Comparison of ENCODE assay signal across 9 mouse cellular contexts in the genomic region with DNA sequence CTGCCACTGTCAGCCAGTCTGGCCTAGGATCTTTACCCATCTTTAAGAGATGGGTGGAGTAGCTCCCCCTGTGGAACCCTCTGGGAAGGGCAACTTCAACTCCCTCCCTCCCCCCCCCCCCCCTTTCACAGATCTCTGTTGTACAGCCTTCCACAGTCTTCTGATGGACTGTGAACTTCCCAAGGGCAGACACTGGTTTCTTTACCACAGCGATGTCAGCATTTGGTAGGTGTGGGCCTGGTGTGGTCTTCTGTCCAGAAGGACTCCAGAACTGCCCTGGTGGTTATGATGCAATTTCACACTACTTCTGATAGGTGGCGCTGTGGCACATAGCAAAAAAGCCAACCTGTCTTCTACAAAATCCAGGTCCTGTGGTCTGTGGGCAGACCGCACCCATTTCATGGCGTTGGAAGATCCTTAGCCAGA. TPM values are rescaled to one million over a fixed set of nuclear protein-coding genes. Genes with fewer than 3 reads are reported as not detected.
DNase-seq lines count a peak whose midpoint lies in the region; ATAC-seq and TF ChIP-seq lines count a peak whose summit lies in the region.
"Had no signal": no experiment of that assay in that cellular context is flagged by ENCODE, and none has a peak within 500 bp of the region (broad histone marks: within the 10 kb centered on the region; RNA-seq: fewer than 3 reads in every experiment).

No protein-coding gene starts in this region.

- H3K9ac ChIP-seq in forebrain, embryonic 12.5 days, result no peak overlapping the region
- H3K9ac ChIP-seq in heart, embryonic 11.5 days (ENCODE audit: low read depth, low read length), result no peak overlapping the region
- no peak overlapping the region for H3K9ac ChIP-seq in lung, postnatal 0 days (replicated peaks; ENCODE audit: low read depth)
- H3K9ac ChIP-seq: liver, embryonic 15.5 days had no signal

- 33% methylated on average over 4 of the region's 4 CpGs for WGBS in forebrain, embryonic 10.5 days
- 29% methylated on average over 4 of the region's 4 CpGs for WGBS in forebrain, embryonic 12.5 days
- WGBS in heart, embryonic 11.5 days (ENCODE audit: insufficient replicate concordance), result 23% methylated on average over 4 of the region's 4 CpGs
- 28% methylated on average over 4 of the region's 4 CpGs for WGBS in lung, postnatal 0 days

- no peaks in the 10 kb centered on the region for H3K27me3 ChIP-seq in forebrain, embryonic 10.5 days (ENCODE audit: poor library complexity, severe bottlenecking)
- H3K27me3 ChIP-seq in forebrain, embryonic 12.5 days, result no peaks in the 10 kb centered on the region
- no peaks in the 10 kb centered on the region for H3K27me3 ChIP-seq in heart, embryonic 11.5 days (ENCODE audit: control insufficient read depth, insufficient read depth, low read length)
- no peaks in the 10 kb centered on the region for H3K27me3 ChIP-seq in lung, postnatal 0 days (replicated peaks; ENCODE audit: insufficient read depth, low read length)
- H3K27me3 ChIP-seq: liver, embryonic 15.5 days had no signal

- TF ChIP-seq CTCF in lung, postnatal 0 days (IDR thresholded peaks at IDR 0.05), result peak; percentile 83

- ATAC-seq in forebrain, embryonic 12.5 days (ENCODE audit: low FRiP score), result no peak
- ATAC-seq in heart, embryonic 11.5 days (replicated peaks; ENCODE audit: insufficient number of reproducible peaks, low FRiP score, low TSS enrichment), result no peak
- ATAC-seq in lung, postnatal 0 days, result 0 out of 2 replicates have a peak, but pooled peaks have one; percentile 33

- DNase-seq in forebrain, embryonic 10.5 days (ENCODE audit: extremely low spot score, low spot score), result peak; percentile 49
- peak; percentile 72 for DNase-seq in R1 (ENCODE audit: low read depth, low spot score)
- peak; percentile 68 to 77 for DNase-seq in cerebellum, postnatal 14 days
- peak; percentile 52 for DNase-seq in kidney, postnatal 14 days
- DNase-seq in lung, postnatal 0 days (ENCODE audit: low spot score), result peak; percentile 61
- peak; percentile 69 for DNase-seq in retina, postnatal 7 days (ENCODE audit: low read depth, low spot score)

- no peaks in the 10 kb centered on the region for H3K36me3 ChIP-seq in forebrain, embryonic 10.5 days (replicated peaks)
- H3K36me3 ChIP-seq in forebrain, embryonic 12.5 days (replicated peaks), result no peaks in the 10 kb centered on the region
- H3K36me3 ChIP-seq in heart, embryonic 11.5 days (ENCODE audit: control insufficient read depth, insufficient read depth, low read length), result no peaks in the 10 kb centered on the region
- H3K36me3 ChIP-seq in lung, postnatal 0 days (ENCODE audit: insufficient read depth, low read length), result no peaks in the 10 kb centered on the region
- H3K36me3 ChIP-seq: liver, embryonic 15.5 days had no signal

- H3K27ac ChIP-seq in forebrain, embryonic 10.5 days, result no peak overlapping the region
- no peak overlapping the region for H3K27ac ChIP-seq in forebrain, embryonic 12.5 days
- H3K27ac ChIP-seq in heart, embryonic 11.5 days (ENCODE audit: low read depth, low read length), result no peak overlapping the region
- no peak overlapping the region for H3K27ac ChIP-seq in lung, postnatal 0 days (ENCODE audit: low read length)
- H3K27ac ChIP-seq: liver, embryonic 15.5 days had no signal

- no peak overlapping the region for H3K4me3 ChIP-seq in forebrain, embryonic 10.5 days
- H3K4me3 ChIP-seq in forebrain, embryonic 12.5 days (replicated peaks), result no peak overlapping the region
- H3K4me3 ChIP-seq in heart, embryonic 11.5 days (ENCODE audit: low read depth, low read length), result no peak overlapping the region
- no peak overlapping the region for H3K4me3 ChIP-seq in lung, postnatal 0 days (ENCODE audit: low read depth, low read length)
- H3K4me3 ChIP-seq: liver, embryonic 15.5 days had no signal

- no peaks in the 10 kb centered on the region for H3K9me3 ChIP-seq in forebrain, embryonic 10.5 days
- no peaks in the 10 kb centered on the region for H3K9me3 ChIP-seq in forebrain, embryonic 12.5 days
- no peaks in the 10 kb centered on the region for H3K9me3 ChIP-seq in heart, embryonic 11.5 days (replicated peaks; ENCODE audit: control insufficient read depth, low read length)
- no peaks in the 10 kb centered on the region for H3K9me3 ChIP-seq in lung, postnatal 0 days (ENCODE audit: low read length)
- H3K9me3 ChIP-seq: liver, embryonic 15.5 days had no signal

- H3K4me1 ChIP-seq in forebrain, embryonic 10.5 days, result no peaks in the 10 kb centered on the region
- H3K4me1 ChIP-seq in forebrain, embryonic 12.5 days, result no peaks in the 10 kb centered on the region
- H3K4me1 ChIP-seq in heart, embryonic 11.5 days (ENCODE audit: control insufficient read depth, insufficient read depth, low read length), result 0 out of 2 replicates have a peak, but pooled peaks cover 4% of the 10 kb centered on the region
- H3K4me1 ChIP-seq in lung, postnatal 0 days (ENCODE audit: insufficient read depth, low read depth, low read length), result no peaks in the 10 kb centered on the region
- H3K4me1 ChIP-seq: liver, embryonic 15.5 days had no signal

- no peak overlapping the region for H3K4me2 ChIP-seq in forebrain, embryonic 12.5 days
- 0 out of 2 replicates have a peak overlapping the region, but pooled peaks have one; percentile 17 for H3K4me2 ChIP-seq in heart, embryonic 11.5 days
- H3K4me2 ChIP-seq in lung, postnatal 0 days (replicated peaks; ENCODE audit: low read depth, low read length), result no peak overlapping the region
- H3K4me2 ChIP-seq: liver, embryonic 15.5 days had no signal

- no peak for TF ChIP-seq EP300 in lung, postnatal 0 days (IDR thresholded peaks at IDR 0.05)

RNA-seq across cellular contexts. Expression of a gene that starts 28.1 kb away (rescaled TPM):
- 339 and 348 TPM in 2 replicates for polyA plus RNA-seq in forebrain, embryonic 10.5 days (2016; fragmentation: Nextera tagmentation; extraction: Ambion mirVana)
- 299 and 325 TPM in 2 replicates for polyA plus RNA-seq in forebrain, embryonic 12.5 days (2016; fragmentation: Nextera tagmentation; extraction: Ambion mirVana)
- 201 and 211 TPM in 2 replicates for polyA plus RNA-seq in heart, embryonic 11.5 days (2014; fragmentation: Nextera tagmentation; extraction: Ambion mirVana)
- 304 and 337 TPM in 2 replicates for polyA plus RNA-seq in lung, postnatal 0 days (2015; fragmentation: Nextera tagmentation; extraction: Ambion mirVana)

RNA-seq across cellular contexts. Expression of a gene that starts 28.4 kb away (rescaled TPM):
- polyA plus RNA-seq in forebrain, embryonic 10.5 days (2016; fragmentation: Nextera tagmentation; extraction: Ambion mirVana), result 80.7 and 84.3 TPM in 2 replicates
- 136 and 143 TPM in 2 replicates for polyA plus RNA-seq in forebrain, embryonic 12.5 days (2016; fragmentation: Nextera tagmentation; extraction: Ambion mirVana)
- polyA plus RNA-seq in heart, embryonic 11.5 days (2014; fragmentation: Nextera tagmentation; extraction: Ambion mirVana), result 34.6 and 37.7 TPM in 2 replicates
- 21.2 and 21.9 TPM in 2 replicates for polyA plus RNA-seq in lung, postnatal 0 days (2015; fragmentation: Nextera tagmentation; extraction: Ambion mirVana)
